Mouse (Mus musculus) frontal cortex, postnatal 10 days (tissue): ENCODE data around the gene Tekt5.

Experiments
- DNase-seq, 2 experiments: peaks; one replicate each; pipeline ENCODE4 v3.0.0; 2022; ENCODE audit warnings: low spot score in 2 of 2, mixed read lengths in 1 of 2

Gene Tekt5

GRCm38 (mm10) chr16:10394699-10395540 lies at the start of gene Tekt5:
Tekt5 (minus strand) TSS chr16:10395490.
- DNase-seq = peak; percentile 5 to 36

DNA sequence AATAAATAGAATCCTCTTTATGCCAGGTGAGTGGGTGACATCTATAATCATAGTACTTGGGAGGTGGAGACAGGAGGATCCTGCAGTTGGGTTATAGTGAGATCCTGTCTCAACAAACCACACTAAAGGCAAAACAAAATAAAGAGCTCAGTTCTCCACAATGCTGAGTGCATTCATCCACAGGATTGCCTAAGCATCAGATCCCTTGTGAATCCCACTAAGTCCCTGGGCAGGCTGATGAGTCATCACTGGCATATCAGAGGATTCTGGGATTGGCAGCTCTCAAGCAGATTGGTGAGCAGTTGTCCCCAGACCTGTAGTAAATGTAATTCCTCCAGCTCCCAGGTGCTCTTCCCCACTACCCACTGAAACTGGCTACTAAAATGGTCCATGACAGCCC lies 48.4 kb upstream of the Tekt5 start:
- no peak for DNase-seq

DNA sequence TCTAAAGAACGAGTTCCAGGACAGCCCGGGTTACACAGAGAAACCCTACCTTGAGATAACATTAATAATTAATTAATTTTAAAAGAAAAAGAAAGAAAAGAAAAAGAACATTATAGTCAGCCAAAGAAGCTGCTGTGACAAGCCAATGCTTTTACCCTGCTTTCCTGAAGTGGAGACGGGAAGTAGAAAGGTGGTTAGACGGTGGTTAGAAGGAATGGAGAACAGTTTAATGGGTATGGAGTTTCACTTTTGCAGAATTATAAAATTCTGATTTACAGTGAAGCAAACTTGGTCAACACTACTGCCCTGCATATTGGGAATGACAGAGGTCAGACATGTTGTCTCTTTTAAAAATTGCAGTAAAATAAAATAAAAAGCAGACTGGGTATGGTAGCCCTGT lies 46.5 kb upstream of the Tekt5 start:
- no peak for DNase-seq

GRCm38 (mm10) chr16:10441328-10441727 lies 46.0 kb upstream of the Tekt5 start:
- no peak for DNase-seq

DNA sequence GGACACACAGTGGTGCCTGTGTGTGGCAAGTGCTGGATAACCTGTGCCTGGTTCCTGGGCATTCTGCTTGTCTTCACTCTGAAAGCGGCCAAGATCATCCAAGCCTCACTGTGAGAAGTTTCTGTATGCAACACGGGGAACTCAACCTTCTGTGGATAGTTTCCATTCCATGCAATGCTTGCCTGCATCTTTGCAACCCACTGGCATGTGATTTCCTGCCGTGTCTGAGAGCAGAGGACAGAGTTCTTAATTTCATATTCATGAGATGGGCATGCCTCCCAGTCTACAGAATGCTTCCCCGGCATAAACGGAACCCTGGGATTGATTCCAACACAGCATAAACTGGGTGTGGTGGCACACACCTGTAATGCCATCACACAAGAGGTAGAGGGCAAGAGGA lies 42.8 kb upstream of the Tekt5 start:
- no peak for DNase-seq

- DNase-seq = no peak
Observed at GRCm38 (mm10) chr16:10436166-10436565, 40.9 kb upstream of the Tekt5 start.

- no peak for DNase-seq
Observed at GRCm38 (mm10) chr16:10433344-10433743, 38.1 kb upstream of the Tekt5 start.

DNA sequence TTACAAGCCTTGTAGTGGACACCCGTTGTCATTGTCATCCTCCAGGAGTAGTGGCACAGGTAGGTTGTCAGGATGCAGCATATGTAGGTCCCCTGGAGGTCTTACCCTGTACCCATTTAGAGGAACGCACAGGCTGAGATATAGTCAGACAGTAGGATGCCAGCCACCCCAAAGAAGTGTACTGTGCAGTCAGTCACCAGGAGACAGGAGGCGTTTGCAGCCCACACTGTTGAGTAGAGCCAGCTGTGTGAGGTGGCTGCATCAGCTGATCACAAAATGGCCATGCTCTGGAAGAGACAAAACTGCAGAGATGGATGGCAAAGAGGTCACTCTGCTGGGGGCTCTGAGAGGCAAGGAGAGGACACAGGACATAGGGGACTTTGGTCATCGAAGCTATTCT lies 37.1 kb upstream of the Tekt5 start:
- DNase-seq = no peak

DNA sequence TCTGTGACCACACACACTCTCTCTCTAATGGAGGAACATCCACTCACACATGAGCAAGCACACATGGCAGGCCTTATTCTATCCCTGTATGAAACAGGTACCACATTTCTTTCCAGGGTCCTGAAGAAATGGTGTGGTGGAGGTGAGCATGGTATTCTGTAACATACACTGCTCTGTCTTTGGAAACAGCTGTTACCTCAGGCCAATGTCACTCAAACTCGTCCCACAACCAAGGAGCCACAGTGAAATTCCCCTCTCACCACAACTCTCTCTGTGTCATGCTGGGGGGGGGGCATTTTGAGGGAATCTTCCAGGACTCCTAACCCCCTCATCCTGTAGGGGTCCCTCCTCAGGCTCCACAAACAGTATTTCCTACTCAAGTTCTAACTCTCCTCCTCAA lies 36.6 kb upstream of the Tekt5 start:
- no peak for DNase-seq

GRCm38 (mm10) chr16:10420447-10421054 lies 25.3 kb upstream of the Tekt5 start:
- no peak for DNase-seq

DNA sequence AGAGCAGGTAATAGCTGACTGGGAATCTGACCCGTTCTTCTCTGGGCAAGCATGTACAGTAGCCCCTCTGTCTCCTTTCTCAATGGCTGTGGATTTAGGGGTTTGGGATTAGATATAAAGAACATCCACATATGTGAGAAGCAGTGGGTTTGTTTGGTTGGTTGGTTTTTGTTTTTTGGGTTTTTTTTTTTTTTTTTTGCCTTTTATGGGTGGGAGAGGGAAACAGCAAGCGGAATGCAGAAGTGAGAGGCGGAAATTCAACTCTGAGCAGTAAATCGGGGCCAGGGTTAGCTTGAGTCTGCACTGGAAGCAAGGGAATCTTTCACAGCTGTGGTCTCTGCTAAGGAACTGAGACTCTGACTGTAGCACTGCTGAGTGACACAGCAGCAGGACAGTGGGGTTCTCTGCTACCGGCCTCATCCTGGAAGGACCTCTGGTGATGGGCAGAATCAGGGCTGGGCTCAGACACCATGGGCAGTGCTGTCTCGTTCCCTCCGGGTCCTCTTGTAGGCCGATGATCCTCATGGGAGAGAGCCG lies 22.5 kb upstream of the Tekt5 start:
- no peak for DNase-seq

- DNase-seq = no peak
Observed at GRCm38 (mm10) chr16:10416866-10417265, 21.6 kb upstream of the Tekt5 start.

DNA sequence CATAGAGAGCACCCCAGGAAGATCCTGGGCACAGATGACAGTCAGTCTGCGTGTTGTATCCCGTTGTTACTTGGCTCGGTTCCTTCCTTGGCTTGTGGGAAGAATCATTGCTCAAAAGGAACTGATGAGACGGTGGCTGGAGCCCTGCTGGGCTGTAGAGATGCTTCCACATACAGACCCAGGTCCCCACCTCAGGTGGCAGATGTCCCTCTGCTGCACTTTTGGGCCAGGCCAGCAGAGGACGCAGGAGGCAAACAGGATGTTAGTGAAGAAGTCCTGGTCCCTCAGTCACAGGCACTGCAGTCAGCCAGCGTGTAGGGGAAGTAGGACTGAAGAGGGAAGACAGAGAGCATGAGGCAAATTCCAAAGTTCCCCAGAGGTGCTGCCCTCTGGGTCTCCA lies 20.7 kb upstream of the Tekt5 start:
- DNase-seq = peak; percentile 32 to 44

DNA sequence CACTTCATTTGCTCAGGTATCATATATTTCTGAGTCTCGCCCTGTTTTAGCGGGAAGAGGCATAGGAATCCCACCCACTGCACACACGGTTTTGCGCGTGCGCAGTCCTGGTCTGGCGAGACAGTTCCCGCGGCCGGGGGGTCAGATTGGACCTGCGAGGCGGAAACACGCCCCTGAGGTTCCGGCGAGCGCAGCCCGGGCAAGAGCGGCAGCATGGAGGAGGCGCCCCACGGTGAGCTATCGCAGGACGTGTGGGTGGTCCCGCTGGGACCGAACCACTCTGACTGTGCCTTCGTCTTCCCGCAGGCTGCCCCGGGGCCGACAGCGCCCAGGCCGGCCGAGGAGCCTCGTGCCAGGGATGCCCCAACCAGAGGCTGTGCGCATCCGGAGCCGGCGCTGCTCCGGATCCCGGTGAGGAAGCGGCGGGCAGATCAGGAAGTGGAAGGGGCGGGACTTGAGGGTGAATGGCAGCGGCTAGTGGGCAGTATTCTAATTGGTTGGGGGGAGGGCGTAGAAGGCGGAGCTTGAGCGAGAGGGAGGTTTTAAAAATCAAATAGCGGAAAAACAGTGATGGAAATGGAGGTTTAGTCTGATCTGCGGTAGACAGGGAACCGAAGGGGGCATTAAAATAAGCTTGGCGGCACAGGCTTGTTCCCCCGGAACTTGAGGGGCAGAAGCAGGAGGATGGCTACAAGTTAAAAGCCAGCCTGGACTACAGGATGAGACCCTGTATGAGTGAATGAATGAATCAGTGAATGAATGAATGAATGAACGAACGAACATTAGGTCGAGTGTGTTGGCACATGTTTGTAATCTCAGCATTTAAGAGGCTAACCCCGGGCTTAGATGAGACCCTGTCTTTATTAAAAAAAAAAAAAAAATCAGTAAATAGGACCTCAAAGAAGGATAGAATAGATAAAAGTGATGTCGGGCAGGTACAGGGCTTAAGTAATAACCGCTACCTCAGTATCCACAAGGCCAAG lies 16.8 kb upstream of the Tekt5 start, which contains the start of gene Nubp1:
Gene Nubp1 (plus strand): TSS at position 185 of the 983 bp plus-strand sequence.
- peak; percentile 83 to 89 for DNase-seq

DNA sequence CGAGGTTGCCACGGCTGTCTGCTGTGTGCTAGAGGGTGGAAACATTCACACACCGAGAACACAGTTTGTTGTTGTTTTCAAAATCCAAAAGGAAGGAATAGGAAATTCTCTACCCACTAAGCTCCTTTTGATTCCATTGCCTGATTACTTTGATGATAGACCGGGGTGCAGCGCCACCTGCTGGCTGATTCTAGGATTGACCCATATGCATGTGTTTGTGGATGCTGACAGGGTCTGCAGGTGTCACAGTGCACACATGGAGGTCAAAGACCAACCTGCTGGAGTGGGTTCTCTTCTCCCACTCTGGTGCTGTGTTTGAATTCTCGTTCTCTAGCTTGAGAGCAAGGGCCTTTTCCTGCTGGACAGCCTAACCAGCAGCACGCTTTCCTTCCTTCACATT lies 3.9 kb upstream of the Tekt5 start:
- peak; percentile 64 to 81 for DNase-seq

DNA sequence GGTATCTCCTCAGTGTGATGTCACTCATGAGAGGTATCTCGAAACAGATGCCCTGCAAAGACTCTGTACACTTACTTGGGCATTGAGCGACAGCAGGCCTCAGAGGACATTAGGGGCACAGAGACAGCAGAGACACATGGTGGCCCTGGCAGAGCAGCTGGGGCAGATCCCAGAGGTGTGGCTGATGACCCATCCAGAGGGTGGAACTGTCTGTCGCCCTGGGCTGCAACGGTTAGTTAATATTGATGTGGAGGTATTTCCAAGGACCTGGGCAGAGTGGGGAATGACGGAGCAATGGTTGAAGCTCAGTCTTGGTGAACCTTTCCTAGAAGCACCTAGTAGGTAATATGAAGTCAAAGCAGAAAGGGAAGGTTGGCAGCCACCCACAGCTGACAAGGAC lies 3.5 kb upstream of the Tekt5 start:
- no peak for DNase-seq

DNA sequence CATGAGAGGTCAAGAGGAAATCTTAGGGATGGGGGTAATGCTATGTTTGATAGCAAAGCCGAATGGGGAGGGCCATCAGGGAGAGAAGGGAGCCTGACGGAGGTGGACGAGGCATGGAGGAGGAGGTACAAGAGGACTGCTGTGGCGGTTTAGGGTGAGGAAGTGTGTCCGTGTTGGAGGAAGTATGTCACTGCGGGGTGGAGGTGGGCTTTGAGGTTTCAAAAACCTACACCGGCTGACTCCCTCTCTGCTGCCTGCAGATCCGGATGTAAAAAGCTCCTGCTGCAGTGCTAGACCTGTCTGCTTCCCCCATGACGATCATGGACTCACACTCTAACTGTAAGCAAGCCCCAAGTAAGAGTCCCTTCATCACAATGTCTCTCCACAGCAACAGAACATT lies 2.7 kb downstream of the Tekt5 start:
- no peak for DNase-seq

DNA sequence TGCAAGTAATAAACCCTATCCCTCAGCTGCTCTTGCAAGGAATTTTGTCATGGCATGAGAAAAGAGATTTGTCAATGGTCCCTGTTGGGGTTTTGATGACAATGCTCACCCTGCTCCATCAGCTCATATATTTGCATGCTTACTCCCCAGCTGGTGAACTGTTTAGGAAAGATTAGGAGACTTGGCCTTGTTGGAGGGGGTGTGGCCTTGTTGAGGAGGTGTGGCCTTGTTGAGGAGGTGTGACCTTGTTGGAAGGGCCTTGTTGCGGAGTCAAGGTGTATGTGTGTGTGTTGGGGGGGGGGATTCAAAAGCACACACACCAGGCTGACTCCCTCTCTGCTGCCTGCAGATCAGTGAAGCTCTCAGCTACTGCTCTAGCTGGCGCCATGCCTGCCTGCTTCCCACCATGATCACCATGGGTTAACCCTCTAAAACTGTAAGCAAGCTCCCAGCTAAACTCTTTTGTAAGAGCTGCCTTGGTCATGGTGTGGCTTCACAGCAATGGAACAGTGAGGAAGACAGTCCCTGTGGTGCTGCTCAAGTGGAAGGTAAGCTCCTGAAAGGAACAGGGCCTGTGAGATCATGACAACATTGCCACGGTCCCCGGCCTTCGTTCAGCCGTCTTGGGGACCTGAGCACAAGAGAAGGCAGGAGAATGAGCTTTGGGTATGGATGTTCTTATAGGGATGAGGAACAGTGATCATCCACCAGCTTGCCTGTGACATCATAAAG lies 6.5 kb downstream of the Tekt5 start:
- DNase-seq = no peak

GRCm38 (mm10) chr16:10385261-10385660 lies 10.0 kb downstream of the Tekt5 start:
- no peak for DNase-seq

- no peak for DNase-seq
Observed at GRCm38 (mm10) chr16:10384544-10384943, 10.7 kb downstream of the Tekt5 start.

DNA sequence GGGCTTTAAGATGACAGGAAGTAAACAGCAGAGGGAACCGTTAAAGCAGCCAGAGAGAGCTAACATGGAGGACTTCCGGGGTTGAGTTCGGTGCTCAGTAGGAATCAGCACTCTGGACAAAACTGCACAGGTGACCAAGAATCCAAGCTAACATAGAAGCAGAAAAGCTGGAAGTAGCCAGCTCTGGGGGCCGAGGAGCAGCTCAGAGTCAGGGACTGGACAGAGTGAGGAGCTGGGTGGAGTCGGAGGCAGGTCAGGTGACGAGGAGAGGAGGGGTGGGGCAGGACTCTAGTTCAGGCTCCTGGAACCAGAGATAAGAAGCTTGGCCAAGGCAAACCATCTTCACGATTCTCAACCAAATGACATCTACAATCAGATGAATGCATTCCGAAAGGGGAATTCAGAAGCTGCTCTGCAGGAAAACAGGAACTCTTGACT lies 11.2 kb downstream of the Tekt5 start:
- no peak for DNase-seq
